Mouse (Mus musculus) forebrain, postnatal 0 days (tissue): Measurements from ENCODE around the gene Scaper. TPM values are rescaled to one million over a fixed set of nuclear protein-coding genes. Genes with fewer than 3 reads are reported as not detected.

Source experiments
- ATAC-seq: fragments of 200-750 bp; cut with Nextera tagmentation; 2 replicates; pipeline ENCODE4 v1.8.0; 2017; ENCODE audit warnings: mild to moderate bottlenecking, moderate library complexity
- DNase-seq: peaks from one replicate; pipeline ENCODE4 v3.0.0-alpha.2; 2015
- H3K27ac ChIP-seq: fragments of 300-500 bp; sonication (generic); 2 replicates; pipeline ENCODE4 v1.5.1; 2014; ENCODE audit warnings: low read depth, mild to moderate bottlenecking, antibody characterized with exemption, low read length, moderate library complexity, mixed read lengths
- H3K27me3 ChIP-seq: fragments of 300-500 bp; sonication (generic); 2 replicates; pipeline ENCODE4 v1.6.1; 2014; ENCODE audit warnings: mild to moderate bottlenecking, low read length, mixed read lengths; ENCODE audit not compliant: insufficient read depth
- H3K36me3 ChIP-seq: fragments of 300-500 bp; sonication (generic); 2 replicates; pipeline ENCODE4 v1.6.1; 2014; ENCODE audit warnings: mild to moderate bottlenecking, moderate library complexity; ENCODE audit not compliant: insufficient read depth
- H3K4me1 ChIP-seq: fragments of 300-500 bp; sonication (generic); 2 replicates; pipeline ENCODE4 v1.6.1; 2014; ENCODE audit warnings: antibody characterized with exemption; ENCODE audit not compliant: insufficient read depth
- H3K4me2 ChIP-seq: fragments of 300-500 bp; sonication (generic); 2 replicates; pipeline ENCODE4 v1.6.1; 2014; ENCODE audit warnings: low read depth, mild to moderate bottlenecking, moderate library complexity
- H3K4me3 ChIP-seq: fragments of 300-500 bp; sonication (generic); 2 replicates; pipeline ENCODE4 v1.5.1; 2014; ENCODE audit warnings: low read depth, low read length, mixed read lengths
- H3K9ac ChIP-seq: fragments of 300-500 bp; sonication (generic); 2 replicates; pipeline ENCODE4 v1.6.1; 2014; ENCODE audit warnings: mild to moderate bottlenecking
- H3K9me3 ChIP-seq: fragments of 300-500 bp; sonication (generic); 2 replicates; pipeline ENCODE4 v1.6.1; 2016; ENCODE audit warnings: low read length
- CTCF ChIP-seq: sonication (generic); IDR thresholded peaks from 2 replicates; pipeline ENCODE4 v1.5.1; 2016; ENCODE audit warnings: antibody characterized with exemption, control low read depth, low read depth
- WGBS: fragments of 180-500 bp; shearing (Covaris S2); extraction: QIAGEN DNeasy Blood & Tissue Kit; methylation state at CpG from one replicate; pipeline ENCODE4 v1.1.7; 2014; 5-methylcytosine and 5-hydroxymethylcytosine counted together
- polyA plus RNA-seq: library from polyadenylated mRNA; unstranded; fragments of >200 nt; fragmentation: Nextera tagmentation; extraction: Ambion mirVana; gene quantifications from 2 replicates; pipeline ENCODE4 v1.2.1, GENCODE M21; 2015
- total RNA-seq: library from RNA; depleted of rRNA; stranded (reverse); fragments of >200 nt; gene quantifications from 2 replicates; pipeline ENCODE4 v1.2.3, GENCODE M21; 2014; rRNA removed

Gene Scaper
- total and polyA plus RNA-seq, 2 experiments from 2014 or later, result 33.0 to 48.8 TPM

- Histone ChIP-seq H3K9ac (peak overlapping the region; percentile 81), H3K36me3 (no peaks in the 10 kb centered on the region), H3K27ac (peak overlapping the region; percentile 80), H3K27me3 (no peaks in the 10 kb centered on the region), H3K4me2 (peak overlapping the region; percentile 95), H3K9me3 (no peaks in the 10 kb centered on the region), H3K4me1 (peaks cover 7% of the 10 kb centered on the region; the same call in 1 of the 2 replicates), H3K4me3 (peak overlapping the region; percentile 85)
- TF ChIP-seq CTCF, result no peak
- ATAC-seq (peak; percentile 61), DNase-seq (peak; percentile 27)
- under 1% methylated on average over 32 of the region's 32 CpGs for WGBS
Observed at GRCm38 (mm10) chr9:55511521-55511993, 426.4 kb downstream of the Scaper start.

GRCm38 (mm10) chr9:55510651-55511235 is 427.2 kb downstream of the Scaper start:
- Histone ChIP-seq H3K4me1 (peaks cover 7% of the 10 kb centered on the region; the same call in 1 of the 2 replicates), H3K36me3 (no peaks in the 10 kb centered on the region), H3K27ac (no peak overlapping the region), H3K9ac (no peak overlapping the region), H3K4me2 (peak overlapping the region; percentile 95; the same call in 1 of the 2 replicates), H3K4me3 (no peak overlapping the region; the same call in 1 of the 2 replicates), H3K9me3 (no peaks in the 10 kb centered on the region), H3K27me3 (no peaks in the 10 kb centered on the region)
- no peak for TF ChIP-seq CTCF
- ATAC-seq (no peak), DNase-seq (no peak)
- 81% methylated on average over 10 of the region's 10 CpGs for WGBS

- H3K9ac ChIP-seq, result no peak overlapping the region
- no peak for DNase-seq
- ATAC-seq, result no peak
- H3K4me3 ChIP-seq, result no peak overlapping the region
- H3K36me3 ChIP-seq, result no peaks in the 10 kb centered on the region
- H3K4me1 ChIP-seq, result peaks cover 7% of the 10 kb centered on the region; the same call in 1 of the 2 replicates
- no peak overlapping the region for H3K27ac ChIP-seq
- no peak for TF ChIP-seq CTCF
- no peaks in the 10 kb centered on the region for H3K27me3 ChIP-seq
- no peak overlapping the region for H3K4me2 ChIP-seq
- 94% methylated on average over 1 of the region's 1 CpGs for WGBS
- H3K9me3 ChIP-seq, result no peaks in the 10 kb centered on the region
Observed at GRCm38 (mm10) chr9:55509731-55510130, 428.2 kb downstream of the Scaper start.

- Histone ChIP-seq H3K4me1 (peaks cover 7% of the 10 kb centered on the region; the same call in 1 of the 2 replicates), H3K36me3 (no peaks in the 10 kb centered on the region), H3K4me3 (no peak overlapping the region), H3K27me3 (no peaks in the 10 kb centered on the region), H3K9ac (no peak overlapping the region), H3K27ac (no peak overlapping the region), H3K9me3 (no peaks in the 10 kb centered on the region), H3K4me2 (no peak overlapping the region)
- DNase-seq, result no peak
- 45% methylated on average over 4 of the region's 4 CpGs for WGBS
- no peak for ATAC-seq
- TF ChIP-seq CTCF, result no peak
Observed at GRCm38 (mm10) chr9:55508701-55509100, 429.2 kb downstream of the Scaper start.

- Histone ChIP-seq H3K36me3 (no peaks in the 10 kb centered on the region), H3K9ac (no peak overlapping the region), H3K27me3 (no peaks in the 10 kb centered on the region), H3K4me1 (peaks cover 7% of the 10 kb centered on the region; the same call in 1 of the 2 replicates), H3K4me2 (no peak overlapping the region), H3K4me3 (no peak overlapping the region), H3K9me3 (no peaks in the 10 kb centered on the region), H3K27ac (no peak overlapping the region)
- 77% methylated on average over 3 of the region's 3 CpGs for WGBS
- no peak for ATAC-seq
- DNase-seq, result no peak
- no peak for TF ChIP-seq CTCF
Observed at GRCm38 (mm10) chr9:55507922-55508321, 430.0 kb downstream of the Scaper start.

Other genes starting within 250 kb of the Scaper start
- not detected in 2 replicates for gene 4930563M21Rik, start 72.4 kb upstream of the Scaper start, total RNA-seq
- not detected in 2 replicates for gene 4930563M21Rik, start 72.4 kb upstream of the Scaper start, polyA plus RNA-seq
- gene Rcn2, start 103.7 kb upstream of the Scaper start, total RNA-seq, result 135 and 157 TPM in 2 replicates
- gene Rcn2, start 103.7 kb upstream of the Scaper start, polyA plus RNA-seq, result 254 and 274 TPM in 2 replicates
- gene Pstpip1, start 151.8 kb upstream of the Scaper start, total RNA-seq, result 1.5 and 3.0 TPM in 2 replicates
- 0.92 and 1.0 TPM in 2 replicates for gene Pstpip1, start 151.8 kb upstream of the Scaper start, polyA plus RNA-seq
- gene Tspan3, start 227.4 kb upstream of the Scaper start, total RNA-seq, result 414 and 430 TPM in 2 replicates
- gene Tspan3, start 227.4 kb upstream of the Scaper start, polyA plus RNA-seq, result 642 and 649 TPM in 2 replicates